Mouse (Mus musculus): ENCODE data around the gene Cacna1a.

Cacna1a gene

DNA sequence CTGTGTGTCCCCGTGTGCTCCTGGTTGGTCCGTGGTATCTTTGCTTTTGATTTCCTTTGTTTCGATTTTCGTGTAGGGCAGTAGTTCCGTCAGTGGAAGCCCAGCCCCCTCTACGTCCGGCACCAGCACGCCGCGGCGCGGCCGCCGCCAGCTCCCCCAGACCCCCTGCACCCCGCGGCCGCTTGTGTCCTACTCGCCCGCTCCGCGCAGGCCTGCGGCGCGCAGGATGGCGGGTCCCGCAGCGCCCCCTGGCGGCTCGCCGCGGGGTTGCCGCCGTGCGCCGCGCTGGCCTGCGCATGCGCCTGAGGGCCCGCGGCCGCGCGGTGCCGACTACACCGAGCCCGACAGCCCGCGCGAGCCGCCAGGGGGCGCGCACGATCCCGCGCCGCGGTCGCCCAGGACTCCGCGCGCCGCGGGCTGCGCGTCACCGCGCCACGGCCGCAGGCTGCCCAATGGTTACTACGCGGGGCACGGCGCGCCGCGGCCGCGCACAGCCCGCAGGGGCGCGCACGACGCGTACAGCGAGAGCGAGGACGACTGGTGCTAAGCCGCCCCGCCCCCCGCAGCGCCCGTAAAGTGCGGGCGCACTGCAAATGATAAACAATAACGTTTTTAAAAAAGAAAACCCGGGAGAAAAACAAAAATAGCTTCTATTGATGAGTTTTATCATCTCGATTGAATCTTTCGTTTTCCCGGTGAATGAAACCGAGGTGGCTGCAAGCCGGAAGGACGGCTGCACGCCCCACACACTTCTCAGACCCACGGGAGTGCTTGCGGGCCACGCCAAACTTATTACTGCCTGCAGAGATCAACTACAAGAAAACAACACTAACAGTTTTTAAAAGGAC is 251.1 kb downstream of the Cacna1a start:
- DNase-seq, result peak; percentile 94

DNA sequence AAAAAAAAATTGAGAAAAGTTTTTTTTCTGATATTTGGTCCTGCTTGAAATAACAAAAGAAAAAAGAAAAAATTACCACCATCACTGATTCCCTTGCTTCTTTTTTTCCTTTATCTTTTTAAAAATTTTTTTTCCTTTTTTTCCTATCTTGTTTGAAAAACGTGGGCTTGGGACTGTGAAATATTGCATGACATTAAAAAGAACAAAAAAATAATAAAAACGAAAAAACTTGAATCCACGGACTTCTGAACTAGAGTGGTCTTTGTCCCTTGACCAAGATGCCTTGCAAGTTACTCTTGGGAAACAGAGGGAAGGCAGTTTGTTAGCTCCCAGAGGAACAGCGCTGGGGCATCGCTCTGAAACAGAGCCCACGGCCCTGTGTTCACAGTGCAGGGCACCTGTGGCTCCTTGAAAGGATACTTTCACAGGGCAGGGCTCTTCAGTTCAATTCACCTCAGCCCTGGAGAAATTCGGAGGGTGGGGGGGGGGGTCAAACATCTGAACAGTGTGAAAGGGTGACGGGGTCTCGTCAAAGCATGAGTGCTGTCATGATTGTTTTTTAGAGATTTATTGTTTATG is 251.9 kb downstream of the Cacna1a start:
- no peak for DNase-seq

DNA sequence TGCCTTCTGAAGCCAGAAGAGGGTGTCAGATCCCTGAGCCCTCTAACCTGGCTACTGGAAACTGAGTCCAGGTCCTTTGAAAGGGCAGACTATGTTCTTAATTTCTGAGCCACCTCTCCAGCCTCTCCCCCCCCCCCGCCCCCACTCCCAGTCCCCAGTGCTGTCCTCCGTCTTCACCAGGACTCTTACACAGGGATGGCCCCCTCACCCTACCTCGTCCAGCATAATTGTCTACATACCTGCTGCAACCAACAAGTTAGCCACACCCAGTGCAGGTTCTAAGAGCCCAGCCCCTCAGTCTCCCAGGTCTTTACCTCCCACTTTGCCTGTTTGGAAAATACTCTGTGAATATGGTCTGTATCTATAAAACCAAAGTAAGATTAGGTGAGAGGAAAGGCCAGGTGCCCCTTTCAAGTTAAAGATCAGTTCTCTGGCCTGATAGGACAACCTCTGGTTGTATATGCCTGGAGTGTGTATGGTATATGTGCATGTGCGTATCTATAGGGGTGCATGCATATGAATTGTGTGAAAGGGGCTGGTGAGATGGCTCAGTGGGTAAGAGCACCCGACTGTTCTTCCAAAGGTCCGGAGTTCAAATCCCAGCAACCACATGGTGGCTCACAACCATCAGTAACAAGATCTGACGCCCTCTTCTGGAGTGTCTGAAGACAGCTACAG is 252.5 kb downstream of the Cacna1a start:
- DNase-seq, result no peak

DNA sequence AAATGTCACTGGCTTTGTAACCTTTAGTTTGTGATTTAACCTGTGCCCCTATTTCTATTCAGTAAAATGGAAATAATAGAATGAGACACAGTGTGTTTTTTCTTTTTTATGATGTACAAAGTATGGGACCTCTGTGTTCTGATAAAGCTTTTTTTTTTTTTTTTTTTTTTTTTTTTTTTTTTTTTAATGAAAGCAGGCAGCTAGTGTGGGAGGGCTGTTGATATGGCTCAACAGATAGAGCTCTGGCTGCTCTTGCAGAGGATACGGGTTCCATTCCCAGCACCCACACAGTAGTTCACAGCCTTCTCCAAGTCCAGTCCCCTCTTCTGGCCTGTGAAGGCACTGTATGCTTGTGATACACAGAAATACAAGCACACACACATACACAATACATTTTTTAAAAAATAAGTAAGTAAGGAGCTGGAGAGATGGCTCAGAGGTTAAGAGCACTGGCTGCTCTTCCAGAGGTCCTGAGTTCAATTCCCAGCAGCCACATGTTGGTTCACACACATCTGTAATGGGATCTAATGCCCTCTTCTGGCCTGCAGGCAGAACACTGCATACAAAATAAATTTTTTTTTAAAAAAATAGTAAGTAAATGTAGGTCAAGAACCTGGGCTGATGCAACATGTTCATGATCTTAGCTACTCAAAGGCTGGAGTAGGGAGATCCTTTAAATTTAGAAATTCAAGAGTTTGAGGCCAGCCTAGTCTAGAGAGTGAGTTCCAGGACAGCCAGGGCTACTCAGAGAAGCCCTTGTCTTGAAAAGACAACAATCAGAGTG is 253.5 kb downstream of the Cacna1a start:
- no peak for DNase-seq

DNA sequence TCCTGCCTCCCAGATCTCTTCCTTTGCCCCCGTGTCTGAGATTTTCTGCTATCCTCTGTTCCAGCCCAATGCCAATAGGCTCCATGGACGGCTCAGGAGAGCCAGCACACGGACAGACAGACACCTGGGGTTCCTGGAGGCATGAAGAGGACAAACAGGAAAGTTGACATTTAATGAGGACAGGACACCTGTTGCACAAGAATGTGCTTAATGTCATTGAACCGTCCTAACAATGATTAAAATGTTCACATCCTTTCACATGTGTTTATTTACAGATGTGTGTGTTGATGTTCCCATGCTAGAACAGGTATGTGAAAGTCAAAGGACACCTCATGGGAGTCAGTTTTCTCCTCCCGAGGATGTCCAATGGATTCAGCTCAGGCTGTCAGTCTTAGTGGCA is 254.8 kb downstream of the Cacna1a start:
- DNase-seq, result no peak

DNA sequence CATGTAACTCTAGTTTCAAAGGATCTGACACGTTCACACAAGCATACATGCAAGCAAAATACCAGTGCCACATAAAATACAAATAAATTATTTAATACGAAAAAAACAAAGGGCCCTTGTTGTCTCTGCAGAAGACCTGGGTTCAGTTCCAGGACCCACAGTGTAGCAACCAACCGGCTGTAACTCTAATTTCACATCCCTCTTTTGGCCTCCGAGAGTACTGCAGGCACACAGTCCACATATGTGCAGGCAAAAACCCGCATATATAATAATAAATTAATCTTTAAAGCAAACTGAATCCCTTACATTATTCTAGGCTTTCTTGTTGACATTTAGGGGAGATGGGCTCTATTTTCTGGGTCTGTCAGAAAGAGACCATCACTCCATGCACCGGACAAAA is 258.6 kb downstream of the Cacna1a start:
- no peak for DNase-seq

DNA sequence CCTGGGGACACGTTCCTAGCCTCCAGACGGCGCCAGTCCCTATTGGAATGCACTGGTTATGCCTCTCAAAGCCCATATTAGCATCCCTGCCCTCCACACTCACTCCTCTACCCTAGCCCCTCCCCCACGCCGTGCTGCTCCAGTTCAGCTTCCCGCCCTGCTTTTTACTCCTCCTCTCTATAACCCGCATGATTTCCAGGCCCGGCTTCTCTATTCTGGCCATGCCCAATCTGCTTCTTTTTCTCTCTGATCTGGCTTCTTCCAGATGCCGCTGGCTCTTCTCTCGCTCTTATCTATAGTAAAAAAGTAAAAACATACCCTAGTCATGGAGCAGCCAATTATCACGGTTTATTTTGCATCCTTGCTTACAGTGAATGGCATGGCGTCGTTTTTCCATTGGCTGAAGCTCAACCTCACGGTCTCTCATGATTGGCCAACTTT is 259.2 kb downstream of the Cacna1a start:
- no peak for DNase-seq

DNA sequence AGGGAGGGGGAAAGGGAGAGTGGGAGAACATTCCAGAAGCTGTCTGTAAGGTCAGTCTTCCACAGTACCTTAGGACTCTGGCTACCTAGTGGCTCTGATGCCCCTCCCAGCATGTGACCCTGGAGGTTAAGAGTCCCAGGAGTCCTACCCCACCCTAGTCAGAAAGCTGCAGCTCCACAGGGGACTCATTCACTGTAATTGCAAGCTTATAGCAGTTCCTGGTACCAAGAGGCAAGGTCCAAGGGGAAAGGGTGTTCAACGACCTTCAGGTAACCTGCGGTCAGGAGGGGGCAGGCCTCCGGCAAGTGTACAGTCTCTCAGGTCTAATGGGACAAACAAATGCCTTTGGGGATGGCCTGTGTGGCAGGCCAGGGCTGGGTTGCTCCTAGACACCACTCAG is 262.0 kb downstream of the Cacna1a start:
- DNase-seq, result no peak

DNA sequence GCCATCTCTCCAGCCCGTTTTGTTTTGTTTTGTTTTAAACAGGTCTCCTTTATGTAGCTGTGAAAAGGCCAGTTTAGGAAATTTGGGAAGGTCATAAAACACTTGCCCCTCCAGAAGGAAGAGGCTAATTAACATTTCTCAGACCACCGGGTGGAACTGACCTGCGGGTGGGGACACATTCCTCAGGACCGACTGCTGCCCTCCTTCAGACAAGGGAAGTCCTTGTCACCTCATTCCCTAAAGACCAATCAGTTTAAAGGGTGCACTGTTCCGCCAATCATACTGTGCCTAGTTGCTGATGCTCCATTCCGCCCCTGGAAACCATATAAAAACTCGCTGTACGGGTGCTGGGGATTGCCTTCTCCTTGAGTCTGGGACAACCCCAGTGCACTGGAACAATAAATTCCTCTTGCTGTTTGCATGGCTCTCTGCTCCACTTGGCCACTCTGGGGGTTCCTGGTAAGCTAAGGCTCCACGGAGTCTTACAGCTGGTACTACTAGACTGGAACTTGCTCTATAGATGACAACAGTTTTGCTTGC is 264.9 kb downstream of the Cacna1a start:
- no peak for DNase-seq

DNA sequence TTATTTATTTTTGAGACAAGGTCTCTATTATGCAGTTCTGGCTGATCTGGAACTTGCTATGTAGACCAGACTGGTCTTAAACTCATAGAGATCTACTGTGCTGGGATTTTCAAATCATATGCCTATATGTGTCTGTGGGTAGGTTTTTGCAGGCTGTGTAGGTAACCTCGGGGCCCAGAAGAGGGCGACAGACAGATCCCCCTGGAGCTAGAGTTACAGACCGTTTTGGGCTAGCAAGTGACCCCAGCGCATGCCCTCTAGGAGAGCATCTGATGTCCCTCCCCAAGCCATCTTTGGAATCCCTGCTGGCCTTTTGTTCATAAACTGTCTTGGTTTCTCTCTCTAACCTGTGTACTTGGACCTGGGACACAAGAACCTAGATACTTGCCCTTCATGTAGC is 266.4 kb downstream of the Cacna1a start:
- peak; percentile 37 for DNase-seq

DNA sequence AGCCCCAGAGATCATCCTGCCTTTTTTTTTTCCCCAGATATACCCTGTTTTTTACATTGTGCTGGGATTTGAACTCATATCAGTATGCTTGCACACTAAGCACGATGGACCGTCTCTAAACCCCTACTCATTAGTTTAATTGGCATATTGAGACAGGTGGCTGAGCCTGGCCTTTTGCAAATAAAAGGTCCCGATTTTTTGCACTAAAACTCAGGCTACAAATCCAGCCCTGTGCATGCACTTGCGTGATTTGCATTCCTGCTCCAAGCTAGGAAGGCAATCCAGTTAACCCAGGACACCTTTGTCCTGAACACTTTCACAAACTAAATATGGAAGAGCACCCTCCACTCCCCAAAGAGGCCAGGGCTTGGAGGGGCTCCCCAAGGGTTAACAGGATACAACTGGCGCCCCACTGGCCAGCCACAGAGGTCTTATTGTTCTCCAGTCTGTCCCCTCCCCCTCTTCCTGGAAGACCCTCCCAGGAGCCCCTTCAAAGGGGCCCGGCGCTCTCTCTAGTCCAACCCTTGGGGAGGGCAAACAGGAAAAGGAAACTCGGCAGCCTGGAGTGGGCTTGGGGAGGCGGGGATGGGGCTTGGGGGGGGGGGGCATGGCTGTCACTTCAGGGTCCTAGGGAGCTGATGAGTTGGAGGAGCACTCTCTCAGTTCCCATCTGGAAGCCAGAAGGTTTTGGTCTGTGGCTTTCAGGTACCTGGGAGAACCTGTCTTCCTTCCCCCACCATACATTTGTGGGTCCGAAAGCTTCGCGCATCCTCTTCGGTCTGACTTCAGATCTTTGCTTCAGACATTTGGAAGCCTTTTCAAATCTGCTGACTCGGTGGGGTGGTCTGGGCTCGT is 267.3 kb downstream of the Cacna1a start:
- peak; percentile 35 for DNase-seq

DNA sequence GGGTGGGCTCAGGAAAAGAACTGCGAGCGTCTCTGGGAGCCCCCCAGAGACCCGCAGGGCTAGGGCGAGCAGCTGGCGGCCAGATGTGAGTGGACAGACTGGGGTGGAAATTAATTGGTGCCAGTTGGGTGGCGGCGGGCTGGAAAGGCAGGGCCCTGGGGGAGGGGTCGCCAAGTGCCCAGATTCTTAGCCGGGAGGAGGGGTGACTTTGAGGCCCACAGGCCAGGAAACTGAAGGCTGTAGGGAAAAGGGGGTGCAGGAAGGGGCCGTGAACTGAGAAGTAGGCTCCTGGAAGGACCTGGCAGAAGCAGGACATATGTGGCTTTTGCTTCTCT is 267.9 kb downstream of the Cacna1a start:
- DNase-seq, result peak; percentile 32

DNA sequence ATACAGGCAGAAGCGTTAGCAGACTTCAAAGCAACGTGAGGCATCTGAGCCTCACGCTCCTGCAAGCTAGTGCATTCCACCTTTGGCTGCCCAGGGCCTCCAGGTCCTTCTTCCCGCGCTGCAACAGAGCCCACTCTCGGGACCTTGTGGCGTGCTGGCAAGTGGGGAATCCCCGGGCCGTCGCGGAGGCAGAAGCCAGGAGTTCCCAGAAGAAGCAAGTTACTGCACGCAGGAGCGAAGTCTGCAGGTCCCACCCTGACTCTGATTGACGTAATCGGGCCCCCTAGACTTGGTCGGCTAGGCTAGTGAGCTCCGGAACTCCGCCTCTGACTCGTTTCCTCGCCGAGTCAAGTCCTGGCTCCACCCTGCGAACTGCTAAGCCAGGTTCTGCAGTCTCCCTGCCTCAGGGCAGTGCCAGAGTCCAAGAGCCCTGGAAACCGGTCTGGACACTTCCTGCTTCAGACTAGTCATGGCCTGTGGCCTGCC is 268.4 kb downstream of the Cacna1a start:
- DNase-seq, result peak; percentile 85

DNA sequence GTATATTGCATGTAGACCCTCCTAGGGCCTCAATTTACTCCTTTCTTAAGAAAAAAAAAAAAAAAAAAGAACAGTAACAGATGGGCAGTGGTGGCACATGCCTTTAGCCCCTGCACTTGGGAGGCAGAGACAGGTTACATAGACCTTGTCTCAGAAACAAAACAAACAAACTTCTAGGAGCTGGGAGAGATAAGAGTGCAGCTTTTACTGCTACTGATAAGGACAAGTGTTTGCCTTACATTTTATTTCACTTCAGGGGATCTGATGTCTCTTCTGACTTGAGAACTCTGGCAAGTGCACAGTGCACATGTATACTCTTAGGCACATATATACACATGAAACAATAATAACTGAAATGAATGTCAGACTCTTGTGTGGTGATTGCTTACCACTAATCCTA is 269.0 kb downstream of the Cacna1a start:
- no peak for DNase-seq

DNA sequence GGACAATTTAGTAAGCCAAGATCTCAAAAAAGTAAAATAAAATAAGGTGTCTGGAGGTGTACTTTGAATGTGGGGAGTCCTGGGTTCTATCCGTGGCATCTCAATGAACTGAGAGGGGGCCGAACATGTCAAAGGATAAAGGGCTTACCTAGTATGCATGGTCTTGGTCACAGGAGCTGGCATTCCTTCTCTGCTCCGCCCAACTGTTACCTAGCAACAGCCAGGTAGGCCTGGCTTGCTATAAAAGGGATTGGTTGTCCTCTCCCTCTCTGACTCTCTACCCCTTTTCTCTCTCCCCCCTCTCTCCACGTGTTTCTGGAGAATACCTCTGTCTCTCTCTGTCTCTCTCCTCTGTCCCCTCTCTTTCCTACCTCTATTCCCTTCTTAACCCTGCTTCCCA is 269.4 kb downstream of the Cacna1a start:
- no peak for DNase-seq

DNA sequence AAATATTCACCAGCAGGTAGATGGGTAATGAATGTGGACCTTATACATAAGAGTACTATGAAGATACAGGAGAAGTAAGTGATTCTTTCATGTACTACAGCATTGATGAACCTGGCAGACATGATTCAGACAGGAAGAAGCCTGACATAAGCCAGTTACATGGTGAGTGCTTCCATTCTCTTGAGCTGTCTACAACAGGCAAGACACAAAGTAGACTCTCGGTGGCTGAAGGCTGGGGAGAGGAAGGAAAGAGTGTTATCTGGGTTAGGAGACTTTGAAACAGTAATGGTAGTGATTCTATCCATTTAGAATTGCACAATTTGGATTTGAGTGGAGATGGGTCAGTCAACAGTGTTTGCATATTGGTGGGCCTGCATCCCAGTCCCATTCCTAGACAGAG is 270.7 kb downstream of the Cacna1a start:
- no peak for DNase-seq

DNA sequence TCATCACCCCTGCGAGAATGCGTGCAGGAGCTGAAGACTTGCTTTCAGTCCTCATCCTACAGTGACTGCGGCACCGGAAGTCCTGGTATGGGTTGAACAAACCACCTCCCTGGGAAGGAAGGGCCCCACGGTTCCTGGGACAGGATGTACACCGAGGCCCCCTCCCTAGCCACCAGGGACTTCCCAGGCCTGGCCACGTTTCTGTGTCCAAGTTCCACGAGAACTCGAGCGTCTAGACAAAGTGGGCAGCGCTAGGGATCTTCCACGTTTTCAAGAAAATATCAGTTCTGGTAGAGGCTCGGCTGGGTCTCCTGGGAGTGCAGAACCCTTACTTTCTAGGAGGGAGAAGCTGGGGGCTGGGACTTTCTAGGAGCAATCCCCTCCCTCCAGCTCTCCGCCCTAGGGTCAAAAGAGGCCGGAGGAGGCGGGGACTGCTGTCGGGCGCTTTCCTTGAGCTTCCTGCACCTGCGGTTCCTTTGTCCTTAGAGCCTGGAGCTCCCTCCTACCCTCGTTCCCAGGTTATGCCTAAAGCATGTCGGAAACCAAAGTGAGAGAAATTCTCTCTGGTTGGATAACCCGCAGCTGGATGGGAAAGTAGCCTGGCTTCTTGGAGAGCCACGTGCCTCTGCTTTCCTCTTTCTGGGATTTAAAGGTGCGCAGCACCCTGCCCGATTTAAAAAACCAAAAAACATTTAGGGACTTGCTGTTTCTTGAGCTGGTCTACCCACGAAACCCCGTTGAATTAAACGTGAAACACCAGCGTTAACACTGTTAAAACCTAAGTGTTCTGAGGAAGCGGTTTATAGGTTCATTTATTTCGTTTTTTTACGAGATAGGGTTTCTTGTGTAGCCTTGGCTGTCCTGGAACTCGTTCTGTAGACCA is 271.9 kb downstream of the Cacna1a start:
- DNase-seq, result peak; percentile 87

DNA sequence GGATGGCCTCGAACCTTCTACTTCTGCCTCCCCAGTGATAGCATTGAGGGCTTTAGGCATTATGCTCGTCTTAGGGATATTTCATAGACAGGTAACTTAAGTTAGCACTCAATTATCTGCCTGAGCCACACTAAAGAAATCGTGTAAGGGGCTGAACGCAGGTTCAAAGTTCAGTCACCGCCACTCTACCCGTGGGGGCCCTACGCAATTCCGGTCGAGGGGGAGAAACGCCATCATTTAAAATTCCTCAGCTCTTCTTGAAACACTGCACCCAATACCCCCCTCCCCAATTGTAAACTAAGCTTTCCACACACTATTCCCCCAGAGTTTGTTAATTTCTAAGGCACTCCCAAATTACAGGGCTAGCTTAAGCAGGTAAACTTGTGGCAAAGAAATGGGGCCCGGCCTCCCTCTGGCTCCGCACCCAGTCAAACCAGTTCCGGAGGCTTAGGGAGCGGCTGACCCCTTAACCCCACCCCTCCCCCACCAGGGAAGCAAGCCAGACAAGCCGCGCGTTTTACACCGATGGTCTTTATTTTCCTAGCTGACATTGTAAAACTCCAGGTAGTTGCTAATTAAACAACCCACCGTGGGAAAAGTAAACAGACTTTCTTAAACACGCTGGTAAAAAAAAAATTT is 272.7 kb downstream of the Cacna1a start:
- DNase-seq, result peak; percentile 56

DNA sequence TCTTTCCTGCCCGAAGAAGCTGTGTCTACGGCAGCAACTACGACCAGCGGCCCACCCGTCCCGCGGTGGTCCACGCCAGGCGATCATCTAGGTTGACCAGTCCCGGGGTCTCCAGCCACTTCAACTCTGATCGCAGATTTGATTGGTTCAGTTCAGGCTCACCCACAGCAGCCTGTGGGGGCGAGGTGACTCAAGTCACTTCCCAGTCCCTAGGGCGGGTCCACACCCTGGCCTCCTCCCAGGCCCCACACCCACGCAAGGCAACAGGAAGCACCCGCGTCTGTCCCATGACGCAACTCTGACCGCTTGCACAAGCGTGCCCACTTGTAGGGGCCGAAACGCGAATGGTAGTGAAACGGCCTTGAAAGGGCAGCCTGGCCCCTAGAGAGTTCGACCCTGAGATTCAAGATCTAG is 273.2 kb downstream of the Cacna1a start:
- peak; percentile 79 for DNase-seq

DNA sequence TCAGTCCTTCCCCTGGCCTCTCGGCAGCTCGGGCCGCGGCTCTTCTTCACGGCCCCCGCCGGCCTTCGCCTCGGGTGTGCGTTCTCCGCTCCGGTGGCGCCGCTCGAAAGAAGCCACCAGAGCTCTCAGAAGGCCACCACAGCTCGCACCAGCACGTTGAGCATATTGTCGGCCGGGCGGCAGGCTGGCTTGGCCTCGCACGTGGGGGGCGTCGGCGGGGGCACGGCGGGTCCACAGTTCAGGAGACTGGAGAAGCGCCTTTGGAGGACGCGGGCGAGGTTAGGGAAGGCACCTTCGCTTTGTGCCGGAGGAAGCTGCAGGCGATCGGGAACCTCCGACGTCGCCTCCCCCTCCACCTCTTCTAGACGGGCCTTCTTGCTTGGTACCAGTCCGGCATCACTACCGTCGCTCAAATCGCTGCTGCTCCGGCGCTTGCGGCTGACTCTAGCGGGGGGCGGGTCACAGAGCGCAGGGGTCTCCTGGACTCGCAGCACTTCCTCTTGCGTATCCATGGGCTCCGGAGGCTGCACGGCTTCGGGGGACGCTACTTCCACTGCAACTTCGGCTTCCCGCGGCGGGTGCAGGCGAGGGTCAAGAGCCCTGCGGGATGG is 273.8 kb downstream of the Cacna1a start:
- DNase-seq, result peak; percentile 78

All from thymus, postnatal 14 days (tissue).